Mouse (Mus musculus) brain, embryonic 18.5 days (tissue): ENCODE measurements at regions not wholly inside any gene's neighbourhood (a gene's known extent, or its start where the extent isn't known, plus 50 kb on each side); places are given as distances from the start of the nearest gene placed in this dataset.

Experiments
- DNase-seq: peaks from one replicate; pipeline ENCODE4 v3.0.0-alpha.2; 2012; ENCODE audit warnings: low read depth, low spot score

GRCm38 (mm10) chr3:66738201-66739062 is 242.8 kb upstream of the Rsrc1 start:
- DNase-seq = no peak

- no peak for DNase-seq
These were observed 241.7 kb upstream of the Rsrc1 start for GRCm38 (mm10) chr3:66739356-66740014.

- no peak for DNase-seq
These were observed 236.9 kb upstream of the Rsrc1 start for GRCm38 (mm10) chr3:66744133-66744913.

- peak; percentile 61 for DNase-seq
These were observed 234.7 kb upstream of the Rsrc1 start for GRCm38 (mm10) chr3:66746373-66747072.

GRCm38 (mm10) chr3:66747073-66747710 is 234.0 kb upstream of the Rsrc1 start:
- DNase-seq = no peak

- DNase-seq = no peak
These were observed 223.0 kb upstream of the Rsrc1 start for GRCm38 (mm10) chr3:66758141-66758540.

- no peak for DNase-seq
These were observed 221.3 kb upstream of the Rsrc1 start for GRCm38 (mm10) chr3:66759841-66760240.

- DNase-seq = no peak
These were observed 218.7 kb upstream of the Rsrc1 start for GRCm38 (mm10) chr3:66762446-66762845.

- DNase-seq = no peak
These were observed 183.7 kb upstream of the Rsrc1 start for GRCm38 (mm10) chr3:66797351-66798010.

- DNase-seq = no peak
These were observed 182.9 kb upstream of the Rsrc1 start for GRCm38 (mm10) chr3:66798292-66798691.

GRCm38 (mm10) chr3:66802538-66802937 is 178.7 kb upstream of the Rsrc1 start:
- DNase-seq = no peak

GRCm38 (mm10) chr3:66806176-66806575 is 175.0 kb upstream of the Rsrc1 start:
- DNase-seq = no peak

GRCm38 (mm10) chr3:66812686-66813445 is 168.3 kb upstream of the Rsrc1 start:
- no peak for DNase-seq

GRCm38 (mm10) chr3:66825761-66826160 is 155.4 kb upstream of the Rsrc1 start:
- no peak for DNase-seq
